Mouse (Mus musculus): ENCODE data around the gene Hmcn2.

The Hmcn2 gene

GRCm38 (mm10) chr2:31304801-31305665 lies 9.2 kb upstream of the Hmcn2 start:
- no peak for DNase-seq (ENCODE audit: low read depth, low spot score)

- no peak for DNase-seq (ENCODE audit: low read depth, low spot score)
These were observed 8.5 kb upstream of the Hmcn2 start for GRCm38 (mm10) chr2:31305684-31306083.

DNA sequence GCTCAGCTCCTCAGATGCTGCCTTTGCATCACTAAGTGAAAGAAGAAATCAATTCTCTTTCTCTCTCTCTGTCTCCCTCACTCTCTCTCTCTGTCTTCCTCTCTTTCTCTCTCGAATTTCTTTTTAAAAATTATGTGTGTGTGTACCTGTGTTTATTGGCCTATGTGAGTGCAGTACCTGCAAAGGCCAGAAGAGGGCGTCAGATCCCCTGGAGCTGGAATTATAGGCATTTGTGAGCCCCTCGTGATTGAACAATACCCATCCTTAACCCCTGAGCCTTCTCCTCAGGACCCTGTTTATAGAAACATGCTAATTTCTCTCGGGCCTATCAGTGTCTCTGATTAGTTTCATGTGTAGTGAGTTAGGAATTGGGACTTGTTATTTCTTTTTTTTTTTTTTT lies 6.0 kb upstream of the Hmcn2 start:
- DNase-seq (ENCODE audit: low read depth, low spot score), result no peak

DNA sequence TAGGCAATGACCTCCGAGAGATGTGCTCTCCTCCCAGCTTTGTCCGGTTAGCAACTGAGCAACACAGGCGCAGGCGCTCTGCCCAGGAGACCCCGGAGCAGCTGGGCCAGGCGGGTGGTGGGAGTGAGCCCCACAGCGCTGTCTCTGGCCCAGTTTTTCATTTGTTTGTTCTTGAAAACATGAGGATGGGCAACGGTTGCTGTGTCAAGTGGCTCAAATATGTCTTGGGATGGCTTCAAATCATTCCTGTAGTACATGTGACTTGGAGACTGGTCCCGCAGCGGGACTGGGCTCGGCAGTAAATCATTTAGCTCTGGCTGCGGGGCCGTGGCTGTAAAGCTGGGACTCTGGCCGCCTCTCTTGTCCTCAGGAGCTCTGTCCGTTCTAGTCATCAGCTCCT lies 4.7 kb upstream of the Hmcn2 start:
- no peak for DNase-seq (ENCODE audit: low read depth, low spot score)

- no peak for DNase-seq (ENCODE audit: low read depth, low spot score)
These were observed 3.9 kb downstream of the Hmcn2 start for GRCm38 (mm10) chr2:31318162-31318561.

DNA sequence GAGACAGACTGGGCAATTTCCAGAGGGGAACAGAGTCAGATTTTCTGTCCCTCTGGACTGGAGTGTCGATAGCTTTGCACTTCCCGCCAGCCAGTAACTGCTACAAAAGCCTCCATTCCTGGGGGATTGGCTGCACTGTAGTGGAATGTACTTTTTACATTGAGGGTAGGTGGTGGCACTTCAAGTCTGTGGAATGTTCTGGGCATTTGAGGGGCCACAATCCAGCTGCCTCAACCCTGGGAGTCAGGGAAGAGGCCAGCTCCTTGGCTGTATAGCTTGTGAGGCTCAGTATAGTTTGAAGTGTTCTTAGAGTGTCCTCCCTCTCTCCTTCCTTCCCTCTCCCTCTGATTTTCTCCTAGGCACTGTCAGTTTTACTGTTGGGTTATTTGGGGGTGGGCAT lies 5.0 kb downstream of the Hmcn2 start:
- DNase-seq (ENCODE audit: low read depth, low spot score), result no peak

GRCm38 (mm10) chr2:31327186-31327585 lies 13.0 kb downstream of the Hmcn2 start:
- no peak for DNase-seq (ENCODE audit: low read depth, low spot score)

DNA sequence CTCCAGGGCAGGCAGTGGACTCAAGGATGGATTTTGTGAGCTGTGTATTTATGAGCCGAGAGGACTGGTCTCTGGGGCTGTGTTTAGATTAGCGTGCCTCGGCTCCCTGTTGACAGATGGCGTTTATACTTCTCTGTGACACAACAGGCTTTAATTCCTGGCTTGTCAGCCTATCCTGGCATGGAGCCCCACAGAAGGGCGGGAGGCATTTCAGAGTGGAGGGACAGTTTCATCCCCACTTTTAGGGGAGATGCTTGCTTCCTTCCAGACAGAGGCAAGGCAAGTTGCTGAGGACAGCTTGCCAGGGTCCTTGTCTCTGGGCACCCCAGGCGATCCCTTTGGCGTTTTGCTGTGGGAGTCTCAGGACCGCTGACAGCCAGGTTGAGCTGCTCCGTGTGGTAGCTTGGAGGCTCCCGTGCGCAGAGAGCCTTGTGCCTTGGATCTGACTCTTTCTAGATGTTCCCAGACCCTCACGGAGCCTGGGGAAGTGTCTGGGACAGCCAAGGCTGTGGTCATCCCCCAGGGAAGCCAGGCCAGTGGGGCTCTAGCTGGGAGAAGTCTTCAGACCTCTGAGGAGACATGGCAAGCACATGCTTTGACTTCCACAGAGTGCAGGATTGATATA lies 23.6 kb downstream of the Hmcn2 start:
- DNase-seq (ENCODE audit: low read depth, low spot score), result no peak

DNA sequence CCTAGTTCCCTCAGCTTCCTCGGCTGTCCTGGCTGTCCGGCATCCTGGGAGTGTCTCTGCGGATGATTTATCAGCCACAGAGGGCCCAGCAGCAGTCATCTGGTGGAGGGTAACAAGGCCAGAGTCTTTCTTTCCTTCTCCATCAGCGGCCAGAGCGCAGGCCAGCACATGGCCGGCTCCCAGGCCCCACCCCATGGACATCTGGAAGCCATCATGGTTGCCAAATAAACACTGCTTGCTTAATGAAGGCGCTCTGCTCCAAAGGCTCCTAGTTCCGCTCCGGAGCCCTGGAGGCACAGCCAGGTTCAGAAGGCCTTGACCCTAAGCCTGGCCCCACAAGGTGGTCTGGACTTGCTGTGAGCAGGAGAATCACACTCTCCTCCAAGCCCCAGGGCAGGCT lies 25.6 kb downstream of the Hmcn2 start:
- DNase-seq (ENCODE audit: low read depth, low spot score), result no peak

DNA sequence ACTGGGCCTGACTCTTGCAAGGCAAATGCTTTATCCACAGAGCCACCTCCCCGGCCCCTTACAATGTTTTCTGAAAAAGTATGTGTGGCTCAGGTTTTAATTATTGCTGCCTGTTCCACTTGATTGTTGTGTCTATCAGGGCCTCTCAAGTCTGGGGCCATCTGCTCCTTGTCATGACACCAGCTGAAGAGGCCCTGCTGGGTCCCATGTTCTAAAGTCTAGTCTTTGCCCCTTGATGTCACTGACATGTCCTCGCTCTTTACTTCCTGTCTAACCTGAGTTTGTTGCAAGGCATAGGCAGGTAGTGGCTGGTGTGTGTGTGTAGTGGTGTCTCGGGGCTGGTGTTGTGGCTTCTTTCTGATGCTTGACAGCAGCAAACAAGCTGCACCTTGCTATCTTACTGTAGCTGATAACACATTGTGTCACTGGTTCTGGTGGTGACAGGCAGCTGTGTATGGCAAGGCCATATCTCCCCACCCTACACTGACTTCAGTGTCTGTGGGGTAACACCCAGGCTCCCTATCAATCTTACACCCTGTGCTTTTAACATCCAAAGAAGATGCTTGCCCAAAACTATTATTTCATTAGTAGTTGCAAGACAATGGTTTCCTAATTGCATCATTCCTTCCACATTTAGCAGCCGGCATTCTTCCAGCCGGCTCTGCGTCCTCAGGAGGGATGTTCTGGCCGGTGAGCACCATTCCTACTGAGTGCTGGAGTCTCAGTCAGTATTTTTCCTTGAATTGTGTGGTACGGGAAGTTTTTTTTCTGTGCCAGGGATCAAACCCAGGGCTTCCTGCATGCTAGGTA lies 27.7 kb downstream of the Hmcn2 start:
- no peak for DNase-seq (ENCODE audit: low read depth, low spot score)

DNA sequence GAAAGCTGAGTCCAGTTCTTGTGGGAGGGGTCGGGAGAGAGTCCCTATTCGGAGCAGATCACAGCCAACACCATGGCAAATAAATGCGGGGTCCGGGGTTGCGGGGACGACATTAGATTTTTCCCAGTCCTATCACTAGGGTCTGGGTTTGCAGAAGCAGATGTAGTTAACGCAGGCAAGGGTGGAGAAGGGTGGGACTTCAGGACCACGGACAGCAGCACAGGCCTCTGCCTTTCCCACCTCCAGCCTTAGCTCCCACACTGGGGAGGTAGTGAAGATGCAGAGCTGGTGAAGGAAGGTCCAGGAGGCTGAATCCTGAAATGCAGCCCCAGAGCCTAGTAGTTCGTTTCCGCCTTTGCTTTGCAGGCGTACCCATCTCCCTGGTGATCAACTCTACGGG lies 31.9 kb downstream of the Hmcn2 start:
- no peak for DNase-seq (ENCODE audit: low read depth, low spot score)

DNA sequence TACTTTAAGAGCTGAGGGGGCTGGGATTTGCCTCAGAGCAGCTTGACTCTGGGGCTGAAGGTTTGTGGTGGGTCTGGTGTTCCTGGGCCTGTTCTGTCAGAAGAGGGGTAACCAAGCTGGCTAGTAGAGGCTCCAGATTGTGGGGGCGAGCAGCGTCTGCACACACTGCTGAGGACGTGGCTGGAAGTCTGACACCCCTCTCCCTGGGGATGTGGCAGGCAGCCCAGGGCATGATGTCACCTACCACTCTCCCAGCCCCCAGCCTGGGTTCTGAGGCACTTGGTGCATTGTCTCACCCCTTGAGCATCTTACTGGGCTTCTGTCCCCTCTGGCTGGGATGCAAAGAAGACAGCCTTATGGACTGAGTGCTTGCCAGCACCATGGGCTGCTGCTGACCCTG lies 34.2 kb downstream of the Hmcn2 start:
- DNase-seq (ENCODE audit: low read depth, low spot score), result no peak

- DNase-seq (ENCODE audit: low read depth, low spot score), result no peak
These were observed 34.6 kb downstream of the Hmcn2 start for GRCm38 (mm10) chr2:31348850-31349249.

GRCm38 (mm10) chr2:31356771-31357170 lies 42.6 kb downstream of the Hmcn2 start:
- DNase-seq (ENCODE audit: low read depth, low spot score), result no peak

DNA sequence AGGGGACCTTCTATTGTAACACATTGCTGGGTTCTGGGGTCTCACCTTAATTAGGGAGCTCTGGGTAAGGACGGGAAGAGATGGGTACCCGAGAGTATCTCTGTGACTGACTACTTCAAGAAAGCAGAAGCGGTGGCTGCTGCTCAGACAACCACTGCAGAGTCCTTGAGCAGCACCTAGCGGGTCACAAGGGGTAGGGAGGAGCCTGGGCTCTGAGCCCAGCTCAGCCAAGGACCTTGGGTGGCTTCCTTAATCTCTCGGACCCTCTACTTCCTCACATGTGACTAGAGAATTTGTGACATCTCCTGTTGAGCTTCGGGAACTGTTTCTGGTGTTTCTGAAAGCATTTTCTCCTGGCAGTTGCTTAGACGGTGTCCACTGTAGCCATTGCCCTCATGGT lies 45.1 kb downstream of the Hmcn2 start:
- DNase-seq (ENCODE audit: low read depth, low spot score), result no peak

GRCm38 (mm10) chr2:31367186-31367585 lies 53.0 kb downstream of the Hmcn2 start:
- no peak for DNase-seq (ENCODE audit: low read depth, low spot score)

DNA sequence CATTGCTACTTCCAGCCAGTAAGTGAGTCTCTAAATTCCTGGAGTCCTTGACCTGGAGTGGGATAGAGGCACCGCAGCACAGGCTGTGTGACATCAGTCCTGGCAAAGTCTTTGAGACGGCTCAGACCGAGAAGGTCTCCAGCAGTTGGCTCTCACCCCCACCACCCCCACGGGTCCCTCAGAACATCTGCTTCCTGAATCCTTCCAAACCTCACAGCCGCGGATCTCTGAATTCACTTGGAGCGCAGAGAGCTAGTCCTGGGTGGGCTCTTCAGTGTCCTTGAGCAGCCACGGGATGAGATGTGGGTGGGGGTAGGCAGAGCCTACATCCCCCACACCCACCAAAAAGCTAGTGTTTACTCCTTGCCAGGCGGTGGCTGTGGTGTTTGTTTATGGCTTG lies 57.2 kb downstream of the Hmcn2 start:
- DNase-seq (ENCODE audit: low read depth, low spot score), result no peak

- DNase-seq (ENCODE audit: low read depth, low spot score), result no peak
These were observed 58.0 kb downstream of the Hmcn2 start for GRCm38 (mm10) chr2:31372186-31372585.

- peak; percentile 16 for DNase-seq (ENCODE audit: low read depth, low spot score)
These were observed 60.2 kb downstream of the Hmcn2 start for GRCm38 (mm10) chr2:31374415-31374814.

- no peak for DNase-seq (ENCODE audit: low read depth, low spot score)
These were observed 61.8 kb downstream of the Hmcn2 start for GRCm38 (mm10) chr2:31376057-31376456.

DNA sequence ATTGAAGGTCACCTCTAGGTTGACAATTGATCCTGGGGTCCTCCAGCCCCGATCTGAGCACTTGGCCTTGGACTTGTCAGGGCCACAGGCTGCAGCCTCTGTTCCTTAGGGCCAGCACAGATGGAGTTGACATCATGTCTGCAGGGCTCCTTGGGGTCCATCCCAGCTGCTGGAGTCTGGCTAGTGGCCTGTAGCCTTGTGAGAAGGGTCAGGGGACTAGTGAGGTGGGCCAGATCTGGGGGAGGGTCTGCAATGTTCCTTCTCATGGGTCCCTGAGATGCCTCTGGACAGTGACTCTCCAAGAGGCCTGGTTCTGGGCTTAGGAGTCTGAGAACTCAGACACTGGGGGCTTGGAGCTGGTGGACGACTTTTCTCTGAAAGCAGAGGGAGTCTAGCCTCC lies 63.3 kb downstream of the Hmcn2 start:
- DNase-seq (ENCODE audit: low read depth, low spot score), result no peak

DNA sequence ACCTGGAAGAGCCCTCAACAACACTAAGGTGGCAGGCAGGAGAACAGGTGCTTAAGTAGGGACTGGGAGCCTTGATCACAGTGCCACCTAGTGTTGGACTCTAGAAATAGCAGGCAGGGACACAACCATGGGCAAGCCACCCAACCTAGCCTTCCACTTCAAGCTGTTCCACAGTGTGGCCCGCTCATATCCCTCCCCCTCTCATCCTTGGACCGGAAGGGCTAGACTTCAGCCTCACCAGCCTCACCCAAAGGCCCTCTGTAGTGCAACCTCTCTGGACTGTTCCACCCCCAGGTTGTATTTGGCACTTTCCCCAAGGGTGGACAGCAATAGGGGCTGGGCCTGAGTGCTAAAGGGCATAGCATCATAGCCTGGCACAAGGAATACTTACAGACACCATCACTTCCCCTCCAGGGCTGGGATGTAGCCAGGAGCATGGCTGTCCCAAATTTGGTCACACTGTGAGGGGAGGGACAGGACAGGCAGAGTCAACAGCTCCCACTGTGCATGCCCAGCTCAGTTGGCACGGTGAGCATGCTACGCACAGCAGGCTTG lies 67.2 kb downstream of the Hmcn2 start:
- peak; percentile 26 for DNase-seq (ENCODE audit: low read depth, low spot score)
